Mouse (Mus musculus): Measurements from ENCODE around the gene Strn3.

DNA sequence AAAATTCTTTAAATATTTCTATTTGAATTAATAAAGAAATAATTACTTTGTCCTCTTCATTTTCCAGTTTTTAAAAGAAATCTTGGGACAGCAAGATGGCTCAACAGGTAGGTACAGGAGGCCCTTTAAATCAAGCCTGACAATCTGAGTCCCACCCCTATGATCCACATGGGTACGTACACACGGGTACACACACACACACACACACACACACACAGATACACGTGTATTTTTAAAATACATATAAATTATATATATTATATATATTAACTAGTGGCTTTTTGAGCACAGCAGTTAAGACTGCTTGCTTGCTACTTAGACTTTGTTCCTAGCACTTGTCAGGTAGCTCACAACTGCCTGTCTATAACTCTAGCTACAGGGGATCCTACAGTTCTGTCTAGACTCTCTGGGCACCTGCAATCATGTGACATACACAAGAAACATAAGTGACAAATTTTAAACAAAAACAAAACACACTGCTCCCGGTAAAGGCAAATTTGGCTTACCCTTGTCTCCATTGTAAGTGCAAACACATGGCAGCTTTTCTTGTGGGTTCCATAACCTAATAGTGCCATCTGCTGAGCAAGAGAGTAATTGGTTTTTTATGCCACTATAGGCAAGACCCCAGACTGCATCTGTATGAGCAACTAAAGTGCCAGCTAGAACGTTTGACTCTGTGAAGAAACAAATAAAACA lies 68.9 kb downstream of the Strn3 start:
- TF ChIP-seq POLR2A (IDR thresholded peaks at IDR 0.05; ENCODE audit: low read depth, low read length) (no peak), CTCF (conservative IDR thresholded peaks at IDR 0.05; ENCODE audit: insufficient read depth, insufficient read length, low read depth, low read length) (no peak)

Data from kidney, adult 2 months (tissue).